Mouse (Mus musculus) small intestine, adult 2 months (tissue): ENCODE measurements around the gene Prickle2.

ENCODE experiments used
- CTCF ChIP-seq: fragments of 200-500 bp; IDR thresholded peaks from 2 replicates; pipeline ENCODE4 v1.5.1; 2012; ENCODE audit warnings: low read depth, mild to moderate bottlenecking, control low read depth, inconsistent platforms, low read length, moderate library complexity, mixed read lengths; ENCODE audit not compliant: insufficient replicate concordance, insufficient read length; ENCODE audit errors: extremely low read depth
- POLR2A ChIP-seq: fragments of 200-500 bp; IDR thresholded peaks from 2 replicates; pipeline ENCODE4 v1.6.1; 2012; ENCODE audit warnings: low read depth, mild to moderate bottlenecking, control low read depth, inconsistent platforms, low read length, moderate library complexity

GRCm38 (mm10) chr6:92532331-92532730 lies 173.6 kb downstream of the Prickle2 start:
- no peak for TF ChIP-seq CTCF
- TF ChIP-seq POLR2A = no peak
